Mouse (Mus musculus) embryonic facial prominence, embryonic 12.5 days (tissue): Measurements from ENCODE around the gene Tnfrsf19. TPM values are rescaled to one million over a fixed set of nuclear protein-coding genes. Genes with fewer than 3 reads are reported as not detected.

Experiments used
- ATAC-seq: fragments of 200-750 bp; cut with Nextera tagmentation; 2 replicates; pipeline ENCODE4 v1.8.0; 2017; ENCODE audit not compliant: insufficient number of reproducible peaks, insufficient read depth, low FRiP score, low TSS enrichment
- H3K27ac ChIP-seq: fragments of 300-500 bp; sonication (generic); 2 replicates; pipeline ENCODE4 v1.5.1; 2016; ENCODE audit warnings: mild to moderate bottlenecking
- H3K27me3 ChIP-seq: fragments of 300-500 bp; sonication (generic); 2 replicates; pipeline ENCODE4 v1.6.1; 2016; ENCODE audit warnings: mild to moderate bottlenecking, moderate library complexity
- H3K36me3 ChIP-seq: fragments of 300-500 bp; sonication (generic); 2 replicates; pipeline ENCODE4 v1.6.1; 2016; ENCODE audit warnings: mild to moderate bottlenecking
- H3K4me1 ChIP-seq: fragments of 300-500 bp; sonication (generic); 2 replicates; pipeline ENCODE4 v1.6.1; 2016
- H3K4me2 ChIP-seq: fragments of 300-500 bp; sonication (generic); replicated peaks from 2 replicates; pipeline ENCODE4 v1.6.1; 2016; ENCODE audit warnings: mild to moderate bottlenecking, moderate library complexity
- H3K4me3 ChIP-seq: fragments of 300-500 bp; sonication (generic); 2 replicates; pipeline ENCODE4 v1.5.1; 2016; ENCODE audit warnings: mild to moderate bottlenecking
- H3K9ac ChIP-seq: fragments of 300-500 bp; sonication (generic); 2 replicates; pipeline ENCODE4 v1.6.1; 2016; ENCODE audit warnings: mild to moderate bottlenecking, moderate library complexity
- H3K9me3 ChIP-seq: fragments of 300-500 bp; sonication (generic); 2 replicates; pipeline ENCODE4 v1.6.1; 2016; ENCODE audit warnings: mild to moderate bottlenecking, moderate library complexity
- WGBS: fragments of 180-500 bp; shearing (Covaris S2); methylation state at CpG from one replicate; pipeline ENCODE4 v1.1.7; 2016; 5-methylcytosine and 5-hydroxymethylcytosine counted together
- polyA plus RNA-seq: library from polyadenylated mRNA; unstranded; fragments of >200 nt; fragmentation: Nextera tagmentation; extraction: Ambion mirVana; gene quantifications from 2 replicates; pipeline ENCODE4 v1.2.1, GENCODE M21; 2016

The Tnfrsf19 gene
- polyA plus RNA-seq, 1 experiment from 2014 or later = 62.6 TPM

GRCm38 (mm10) chr14:61045446-61046090 is 722 bp downstream of the Tnfrsf19 start:
- Histone ChIP-seq H3K27me3 (0 out of 2 replicates have a peak, but pooled peaks cover 3% of the 10 kb centered on the region), H3K9me3 (no peaks in the 10 kb centered on the region), H3K9ac (peak overlapping the region; percentile 32), H3K4me2 (peak overlapping the region; percentile 86), H3K4me1 (peaks cover 29% of the 10 kb centered on the region), H3K4me3 (peak overlapping the region; percentile 46), H3K36me3 (no peaks in the 10 kb centered on the region), H3K27ac (peak overlapping the region; percentile 64)
- no peak; the same call in 1 of the 2 replicates for ATAC-seq
- under 1% methylated on average over 19 of the region's 19 CpGs for WGBS

DNA sequence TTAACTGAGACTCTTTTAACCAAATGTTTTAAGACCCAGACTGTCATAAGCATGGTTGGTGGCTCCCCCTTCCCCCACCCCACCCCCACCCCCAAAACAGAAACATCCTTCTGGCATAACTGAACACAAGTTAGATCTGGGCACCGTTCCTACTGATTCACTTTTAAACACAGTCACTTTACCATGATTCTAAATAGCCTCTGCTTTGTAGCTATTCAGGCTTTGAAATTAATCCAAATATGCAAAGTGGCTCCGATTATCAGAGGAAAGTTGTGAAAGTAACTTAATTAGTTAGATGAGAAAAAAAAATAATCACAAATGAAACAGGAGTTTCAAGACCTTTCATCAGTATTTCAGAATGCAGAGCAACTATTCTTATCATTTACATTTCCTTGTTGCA is 2.0 kb downstream of the Tnfrsf19 start:
- 11% methylated on average over 2 of the region's 2 CpGs for WGBS
- Histone ChIP-seq H3K36me3 (no peaks in the 10 kb centered on the region), H3K27ac (no peak overlapping the region; the same call in 1 of the 2 replicates), H3K9ac (peak overlapping the region; percentile 20; the same call in 1 of the 2 replicates), H3K4me1 (peaks cover 29% of the 10 kb centered on the region), H3K4me3 (peak overlapping the region; percentile 46), H3K27me3 (0 out of 2 replicates have a peak, but pooled peaks cover 3% of the 10 kb centered on the region), H3K9me3 (no peaks in the 10 kb centered on the region), H3K4me2 (peak overlapping the region; percentile 86)
- ATAC-seq = no peak

DNA sequence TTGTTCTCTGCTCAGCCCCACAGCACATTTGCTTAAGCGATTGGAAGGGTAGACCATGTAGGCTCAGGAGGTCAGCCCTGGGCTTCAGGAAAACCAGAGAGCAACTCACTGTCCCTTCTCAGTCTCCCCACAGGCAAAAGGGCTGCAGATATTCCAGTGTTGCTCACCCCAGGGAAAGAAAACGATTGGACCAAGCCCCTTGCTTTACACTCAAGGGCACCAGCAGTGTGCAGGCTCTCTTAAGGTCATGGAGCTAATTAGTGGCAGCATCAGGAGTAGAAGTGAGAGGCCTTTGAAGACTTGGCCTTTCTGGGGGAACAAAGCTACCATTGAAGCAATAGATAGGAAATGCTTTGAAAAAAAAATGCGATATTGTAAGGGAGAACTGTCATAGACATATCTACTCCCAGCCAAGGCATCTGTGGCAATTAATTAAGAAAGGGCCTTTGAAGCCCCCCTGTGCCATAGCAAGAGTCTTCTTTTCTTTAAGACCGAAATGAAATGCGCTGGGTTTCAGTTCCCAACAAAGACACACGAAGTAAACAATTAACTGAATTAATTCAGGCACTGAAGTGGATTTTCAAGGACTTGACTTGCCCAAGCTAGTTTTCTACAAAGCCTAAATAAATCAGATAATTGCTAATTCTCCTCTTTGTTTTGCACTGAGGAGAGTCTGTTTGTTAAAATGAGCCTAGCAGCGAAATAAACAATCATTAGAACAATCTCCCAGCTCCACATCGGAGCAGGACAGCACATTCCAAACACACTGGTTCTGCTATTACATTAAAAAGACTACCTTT is 2.6 kb downstream of the Tnfrsf19 start:
- H3K36me3 ChIP-seq = no peaks in the 10 kb centered on the region
- WGBS = 7% methylated on average over 8 of the region's 8 CpGs
- H3K4me1 ChIP-seq = peaks cover 29% of the 10 kb centered on the region
- peak overlapping the region; percentile 51 for H3K27ac ChIP-seq
- peak overlapping the region; percentile 24 for H3K4me3 ChIP-seq
- H3K27me3 ChIP-seq = 0 out of 2 replicates have a peak, but pooled peaks cover 3% of the 10 kb centered on the region
- no peaks in the 10 kb centered on the region for H3K9me3 ChIP-seq
- peak overlapping the region; percentile 86 for H3K4me2 ChIP-seq
- ATAC-seq = no peak
- peak overlapping the region; percentile 20; the same call in 1 of the 2 replicates for H3K9ac ChIP-seq

DNA sequence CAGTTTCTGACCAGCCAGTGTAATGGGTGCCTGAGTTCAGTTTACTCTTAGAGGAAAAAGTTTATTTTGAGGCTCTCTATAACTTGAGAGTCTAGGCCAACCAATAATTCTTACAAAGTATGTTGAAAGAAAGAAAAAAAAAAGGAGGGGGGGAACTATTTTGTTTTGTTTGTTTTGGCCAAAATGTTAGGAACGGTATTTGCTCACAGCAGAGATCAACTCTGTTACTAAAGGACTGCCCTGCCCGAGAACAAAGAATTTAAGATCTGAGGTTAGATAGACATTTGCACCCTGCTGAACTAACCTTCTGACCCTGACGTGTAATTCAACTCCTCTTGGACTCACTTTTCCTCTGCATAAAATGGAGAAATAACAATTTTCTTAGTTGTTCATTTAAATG is 4.0 kb downstream of the Tnfrsf19 start:
- H3K27me3 ChIP-seq = no peaks in the 10 kb centered on the region
- 27% methylated on average over 3 of the region's 3 CpGs for WGBS
- H3K9ac ChIP-seq = no peak overlapping the region
- no peaks in the 10 kb centered on the region for H3K36me3 ChIP-seq
- peaks cover 39% of the 10 kb centered on the region for H3K4me1 ChIP-seq
- no peaks in the 10 kb centered on the region for H3K9me3 ChIP-seq
- H3K4me3 ChIP-seq = no peak overlapping the region
- no peak for ATAC-seq
- no peak overlapping the region for H3K4me2 ChIP-seq
- H3K27ac ChIP-seq = no peak overlapping the region

- Histone ChIP-seq H3K9ac (no peak overlapping the region), H3K4me3 (no peak overlapping the region), H3K27ac (no peak overlapping the region), H3K9me3 (no peaks in the 10 kb centered on the region), H3K4me2 (no peak overlapping the region), H3K4me1 (peaks cover 26% of the 10 kb centered on the region), H3K27me3 (no peaks in the 10 kb centered on the region), H3K36me3 (no peaks in the 10 kb centered on the region)
- WGBS = 83% methylated on average over 13 of the region's 13 CpGs
- ATAC-seq = no peak
Measured at GRCm38 (mm10) chr14:61040236-61040635, 6.1 kb downstream of the Tnfrsf19 start.

DNA sequence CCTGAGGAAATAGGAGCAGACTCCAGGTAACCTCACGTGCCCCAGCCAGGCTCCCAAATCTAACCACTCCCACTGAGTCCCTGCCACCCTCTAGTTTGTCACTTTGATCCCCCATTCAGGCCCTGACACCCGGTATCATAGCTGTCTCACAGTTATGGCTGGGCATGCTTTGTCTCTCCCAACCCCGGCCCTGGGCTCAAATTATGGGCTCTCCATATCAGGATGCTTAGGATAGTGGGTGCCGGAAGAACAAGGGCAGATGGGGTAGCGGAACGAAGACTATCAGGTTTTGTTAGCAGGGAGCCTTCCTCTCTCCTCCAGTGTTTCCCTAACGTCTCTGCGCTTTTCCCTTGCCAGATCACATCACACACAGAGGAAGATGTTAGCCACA is 8.2 kb downstream of the Tnfrsf19 start:
- Histone ChIP-seq H3K27ac (no peak overlapping the region), H3K4me1 (peaks cover 15% of the 10 kb centered on the region), H3K27me3 (no peaks in the 10 kb centered on the region), H3K36me3 (no peaks in the 10 kb centered on the region), H3K9me3 (no peaks in the 10 kb centered on the region), H3K4me3 (peak overlapping the region; percentile 67), H3K4me2 (peak overlapping the region; percentile 100), H3K9ac (no peak overlapping the region; the same call in 1 of the 2 replicates)
- WGBS = 26% methylated on average over 8 of the region's 8 CpGs
- peak; percentile 37; the same call in 1 of the 2 replicates for ATAC-seq

DNA sequence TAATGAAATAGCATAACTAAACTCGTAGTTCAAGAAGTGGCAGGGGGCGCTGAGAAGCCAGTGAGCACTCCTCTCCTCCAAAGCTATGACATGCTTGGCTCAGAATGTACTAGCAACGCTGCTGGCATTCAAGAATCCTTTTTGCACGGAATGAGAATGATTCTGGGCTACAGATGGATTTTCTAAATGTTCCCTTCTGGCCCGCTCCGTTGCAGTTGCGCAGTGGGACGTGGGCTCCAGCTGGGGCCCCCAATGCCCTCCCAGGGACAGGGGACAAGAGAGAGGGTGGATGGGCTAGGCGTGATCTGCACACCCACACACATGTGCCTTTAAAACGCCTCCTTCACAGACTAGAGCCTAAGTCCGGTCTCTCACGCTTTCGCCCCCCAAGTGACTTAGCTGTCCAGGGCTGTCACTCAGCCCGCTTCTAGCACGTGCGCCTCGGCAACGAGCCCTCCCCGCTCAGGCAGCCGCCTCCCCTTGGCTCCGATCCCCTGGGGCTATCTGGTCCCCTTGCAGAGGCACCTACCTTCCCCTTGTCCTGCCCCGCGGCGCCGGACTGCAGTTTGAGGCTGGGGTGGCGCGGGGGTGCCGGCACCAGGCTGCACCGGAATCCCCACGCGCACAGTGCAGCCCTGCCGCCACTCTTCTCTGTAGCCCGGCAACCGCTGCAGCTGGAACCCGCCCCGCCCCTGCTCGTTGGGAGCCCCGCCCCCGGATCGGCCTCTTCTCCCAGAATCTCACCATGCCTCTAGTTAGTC is 8.8 kb downstream of the Tnfrsf19 start:
- H3K4me3 ChIP-seq = peak overlapping the region; percentile 67
- H3K4me1 ChIP-seq = peaks cover 14% of the 10 kb centered on the region; the same call in 1 of the 2 replicates
- peak overlapping the region; percentile 100 for H3K4me2 ChIP-seq
- WGBS = under 1% methylated on average over 40 of the region's 40 CpGs
- peak; percentile 87 for ATAC-seq
- H3K9me3 ChIP-seq = no peaks in the 10 kb centered on the region
- H3K27ac ChIP-seq = 0 out of 2 replicates have a peak overlapping the region, but pooled peaks have one; percentile 54
- H3K36me3 ChIP-seq = no peaks in the 10 kb centered on the region
- peak overlapping the region; percentile 59 for H3K9ac ChIP-seq
- H3K27me3 ChIP-seq = no peaks in the 10 kb centered on the region

GRCm38 (mm10) chr14:61030366-61030765 is 15.9 kb downstream of the Tnfrsf19 start:
- no peaks in the 10 kb centered on the region for H3K27me3 ChIP-seq
- peaks cover 8% of the 10 kb centered on the region; the same call in 1 of the 2 replicates for H3K4me1 ChIP-seq
- no peaks in the 10 kb centered on the region for H3K36me3 ChIP-seq
- WGBS = 88% methylated on average over 6 of the region's 6 CpGs
- no peak overlapping the region for H3K27ac ChIP-seq
- H3K9ac ChIP-seq = no peak overlapping the region
- H3K9me3 ChIP-seq = no peaks in the 10 kb centered on the region
- no peak overlapping the region for H3K4me3 ChIP-seq
- no peak overlapping the region for H3K4me2 ChIP-seq
- ATAC-seq = no peak

DNA sequence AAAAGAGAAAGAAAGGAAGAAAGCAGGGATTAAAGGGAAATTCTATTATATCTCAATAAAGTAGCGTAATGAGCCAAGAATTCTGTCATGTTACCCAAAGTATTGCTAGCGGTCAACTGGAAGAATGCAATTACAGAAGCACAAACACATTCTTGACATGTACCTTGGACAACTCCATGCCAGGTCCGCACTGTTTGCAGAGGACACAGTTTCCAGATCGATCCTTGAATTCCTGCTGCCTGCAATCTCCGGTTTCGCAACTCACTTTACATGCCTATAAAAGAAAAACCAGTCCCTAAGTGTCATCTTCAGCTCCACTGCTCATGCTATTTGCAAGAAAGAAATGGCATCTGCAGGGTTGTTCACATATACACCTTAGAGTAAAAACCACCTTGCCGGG is 22.3 kb downstream of the Tnfrsf19 start:
- Histone ChIP-seq H3K9ac (no peak overlapping the region), H3K36me3 (peaks cover 4% of the 10 kb centered on the region; the same call in 1 of the 2 replicates), H3K4me2 (no peak overlapping the region), H3K4me3 (no peak overlapping the region), H3K9me3 (no peaks in the 10 kb centered on the region), H3K27ac (no peak overlapping the region), H3K4me1 (0 out of 2 replicates have a peak, but pooled peaks cover 3% of the 10 kb centered on the region), H3K27me3 (no peaks in the 10 kb centered on the region)
- 91% methylated on average over 7 of the region's 7 CpGs for WGBS
- no peak for ATAC-seq

GRCm38 (mm10) chr14:61022383-61022782 is 23.9 kb downstream of the Tnfrsf19 start:
- Histone ChIP-seq H3K9me3 (no peaks in the 10 kb centered on the region), H3K36me3 (peaks cover 4% of the 10 kb centered on the region; the same call in 1 of the 2 replicates), H3K4me2 (no peak overlapping the region), H3K4me1 (peaks cover 6% of the 10 kb centered on the region; the same call in 1 of the 2 replicates), H3K27ac (no peak overlapping the region), H3K27me3 (no peaks in the 10 kb centered on the region), H3K4me3 (no peak overlapping the region), H3K9ac (no peak overlapping the region)
- 85% methylated on average over 1 of the region's 1 CpGs for WGBS
- ATAC-seq = no peak

DNA sequence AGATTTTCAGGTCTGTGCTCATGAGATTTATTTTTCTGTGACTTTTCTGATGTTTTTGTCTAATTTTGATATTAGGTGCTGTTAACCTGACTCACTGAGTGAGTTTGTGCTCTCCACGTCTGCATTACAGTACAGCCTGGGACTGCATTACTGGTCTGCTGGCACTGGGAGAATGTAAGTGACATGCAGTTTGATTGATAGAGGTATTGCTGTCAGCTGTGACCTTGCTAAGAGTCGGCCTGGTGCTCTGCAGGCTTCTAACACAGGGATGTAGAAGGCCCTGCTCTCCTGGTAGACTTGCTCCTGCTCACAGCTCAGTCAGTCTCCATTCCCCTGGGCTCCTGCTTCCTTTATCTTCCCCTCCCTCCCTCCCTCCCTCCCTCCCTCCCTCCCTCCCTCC is 25.3 kb downstream of the Tnfrsf19 start:
- no peak for ATAC-seq
- Histone ChIP-seq H3K36me3 (peaks cover 4% of the 10 kb centered on the region; the same call in 1 of the 2 replicates), H3K9ac (no peak overlapping the region), H3K4me2 (no peak overlapping the region), H3K27me3 (no peaks in the 10 kb centered on the region), H3K27ac (no peak overlapping the region), H3K4me1 (peaks cover 3% of the 10 kb centered on the region; the same call in 1 of the 2 replicates), H3K4me3 (no peak overlapping the region), H3K9me3 (no peaks in the 10 kb centered on the region)
- 75% methylated on average over 2 of the region's 2 CpGs for WGBS
